Mouse (Mus musculus) T-helper 1 cell (primary cell): ENCODE results near the gene Fmo1.

ENCODE experiments used
- in situ Hi-C: fragments of 300-600 bp; cut with MboI, MseI; formaldehyde crosslinking; loops from one replicate; pipeline ENCODE4 v1.15.1; 2025; ENCODE audit warnings: high pct_unique_total_duplicates

Gene Fmo1

DNA sequence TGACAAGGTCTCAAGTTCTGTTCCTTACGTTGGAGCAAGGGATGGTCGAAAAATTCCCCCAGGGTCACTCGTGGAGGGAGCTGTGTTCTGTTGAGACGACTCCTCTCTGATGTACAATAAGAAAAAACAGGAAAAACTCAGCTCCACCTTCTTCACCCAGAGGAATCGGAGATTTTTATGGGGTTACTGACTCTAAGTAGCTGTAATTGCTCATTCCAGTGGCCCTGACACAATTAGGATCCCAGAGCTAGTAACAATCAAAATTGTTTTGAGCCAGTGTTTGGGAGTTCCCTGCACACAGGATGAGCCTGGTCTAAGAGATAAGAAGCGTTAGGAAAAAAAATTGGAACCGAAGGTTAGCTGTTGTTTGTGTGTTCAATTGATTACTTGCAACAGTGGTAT lies at the start of gene Fmo1:
Gene Fmo1 (minus strand): TSS at position 331 of the 402 bp plus-strand sequence.
- in situ Hi-C loops: loop anchor here (5.0 kb wide), 1 partner anchor 59 kb away; no protein-coding TSS in a partner anchor

- in situ Hi-C loops: no loop called here
Observed at GRCm38 (mm10) chr1:162914932-162915556, 48.6 kb upstream of the Fmo1 start.

GRCm38 (mm10) chr1:162912085-162912484 lies 45.7 kb upstream of the Fmo1 start:
- in situ Hi-C loops: no loop called here

DNA sequence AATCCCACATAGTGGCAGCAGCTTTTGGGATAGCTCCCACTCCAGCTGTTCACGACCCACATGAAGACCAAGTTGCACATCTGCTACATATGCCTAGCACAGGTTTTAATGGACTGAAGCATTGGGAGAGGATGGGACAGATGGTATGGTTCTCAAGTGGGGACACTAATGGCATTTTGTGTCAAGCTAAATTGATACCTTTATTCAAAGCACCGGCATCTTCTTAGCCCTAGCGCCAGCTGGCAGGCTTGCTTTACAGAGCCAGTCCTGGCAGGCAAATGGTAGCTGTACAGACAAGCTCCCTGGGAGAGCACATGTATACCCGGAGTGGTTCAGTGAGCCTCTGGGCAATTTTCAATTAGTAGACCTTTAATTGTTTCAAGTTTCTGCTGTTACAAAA lies 35.5 kb upstream of the Fmo1 start:
- in situ Hi-C loops: no loop called here

DNA sequence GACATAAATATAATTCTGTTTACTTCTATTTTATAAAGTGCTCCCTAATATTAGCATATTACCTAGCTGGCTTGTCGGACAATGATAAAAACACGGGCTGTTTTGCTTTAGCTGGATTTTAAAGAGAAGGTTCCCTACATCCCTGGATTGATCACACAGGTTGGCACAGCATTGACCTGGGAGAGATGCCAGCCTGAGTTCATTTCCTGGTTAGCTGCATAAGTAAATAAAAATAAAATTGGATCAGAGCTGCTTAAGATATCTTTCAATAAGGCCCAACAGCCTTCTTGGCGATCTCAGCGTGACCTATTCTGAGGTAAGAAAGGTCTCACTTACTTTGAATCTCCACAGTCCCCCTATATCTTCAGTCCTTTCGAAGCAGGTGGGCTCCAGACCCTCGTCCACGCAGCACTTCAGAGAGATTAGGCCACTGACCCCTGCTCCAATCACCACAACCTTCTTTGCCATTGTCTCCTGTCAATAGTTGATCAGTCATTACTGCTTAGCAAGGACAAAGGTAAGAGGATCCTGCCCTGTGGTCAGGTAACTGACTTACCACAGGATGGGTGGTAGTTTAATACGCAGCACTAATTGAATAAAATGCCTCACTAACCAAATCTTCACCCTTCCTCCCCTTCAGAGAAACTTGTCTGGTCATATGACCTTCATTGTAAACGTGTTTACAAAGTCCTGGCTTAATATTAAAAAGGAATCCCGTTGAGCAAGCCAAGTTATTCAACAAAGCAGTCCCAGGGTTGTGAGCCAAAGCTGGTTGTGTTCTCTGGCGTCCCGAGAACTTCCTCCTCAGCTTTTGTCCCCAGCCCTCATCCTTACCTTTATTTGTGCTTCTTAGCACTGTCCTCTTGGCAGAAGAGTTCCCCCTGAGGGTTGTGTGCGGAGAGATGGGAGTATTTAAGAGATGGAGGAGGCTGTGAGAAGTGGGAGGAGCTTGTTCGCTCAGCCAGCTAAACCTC lies 31.7 kb upstream of the Fmo1 start, which contains the start of gene Fmo2:
Gene Fmo2 (minus strand): TSS at position 889 of the 974 bp plus-strand sequence.
- in situ Hi-C loops: loop anchor here (10.0 kb wide), 1 partner anchor 1007 kb away; no protein-coding TSS in a partner anchor

DNA sequence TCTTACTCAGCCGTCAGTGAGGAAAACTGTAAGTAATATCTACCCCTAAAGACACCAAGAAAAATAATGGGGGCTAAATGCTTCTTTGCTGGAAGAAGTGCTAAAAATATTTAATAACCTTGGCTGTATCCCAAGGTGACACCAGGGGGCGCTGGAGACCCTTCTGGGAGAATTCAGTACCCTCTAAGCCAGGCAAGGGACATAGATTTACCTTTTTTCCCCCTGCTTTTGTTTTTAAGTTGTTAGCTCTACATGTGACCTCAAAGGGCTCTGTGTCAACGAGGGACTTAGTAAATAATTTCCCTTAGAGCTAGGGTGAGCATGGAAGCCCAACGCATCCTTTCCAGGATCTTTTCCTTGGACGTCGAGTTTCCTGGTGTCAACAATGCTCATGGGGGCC lies 29.5 kb upstream of the Fmo1 start:
- in situ Hi-C loops: loop anchor here (10.0 kb wide), 1 partner anchor 1009 kb away; no protein-coding TSS in a partner anchor

DNA sequence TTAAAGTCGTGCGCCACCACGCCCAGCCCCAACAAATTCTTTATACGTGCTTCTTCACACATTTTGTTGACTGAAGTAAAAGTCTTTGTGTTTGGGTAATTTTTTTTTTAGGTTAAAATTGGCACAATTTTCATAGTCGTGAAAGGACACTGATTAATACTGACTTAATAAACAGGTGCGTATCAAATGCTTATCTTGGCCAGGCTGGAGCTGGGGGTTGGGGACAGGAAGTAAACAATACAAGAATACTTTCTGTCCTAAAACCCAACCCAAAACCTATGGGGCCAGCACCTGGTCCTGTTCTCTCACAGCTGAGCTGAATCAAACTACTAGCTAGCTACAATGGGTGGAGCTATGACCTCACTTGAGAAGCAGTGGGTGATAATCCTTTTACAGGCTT lies 26.6 kb upstream of the Fmo1 start:
- in situ Hi-C loops: loop anchor here (10.0 kb wide), 1 partner anchor 1012 kb away; no protein-coding TSS in a partner anchor

GRCm38 (mm10) chr1:162891980-162892451 lies 25.6 kb upstream of the Fmo1 start:
- in situ Hi-C loops: loop anchor here (10.0 kb wide), 1 partner anchor 1013 kb away; no protein-coding TSS in a partner anchor

DNA sequence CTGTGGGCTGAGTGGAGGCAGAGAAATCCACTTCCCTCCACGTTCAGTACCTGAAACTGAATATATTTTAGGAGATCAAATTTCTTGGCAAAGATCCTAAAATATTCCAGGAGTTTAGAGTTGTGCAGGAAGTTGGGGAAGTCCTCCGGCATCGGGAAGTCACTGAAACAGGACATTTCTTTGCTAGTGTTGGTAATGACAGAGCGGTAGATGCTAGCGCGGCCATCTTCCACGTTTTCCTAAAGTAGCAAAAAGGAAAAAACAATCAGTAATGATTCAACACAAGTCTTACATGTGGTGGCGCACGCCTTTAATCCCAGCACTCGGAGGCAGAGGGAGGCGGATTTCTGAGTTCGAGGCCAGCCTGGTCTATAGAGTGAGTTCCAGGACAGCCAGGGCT lies 22.2 kb upstream of the Fmo1 start:
- in situ Hi-C loops: no loop called here

- in situ Hi-C loops: no loop called here
Observed at GRCm38 (mm10) chr1:162887644-162888043, 21.2 kb upstream of the Fmo1 start.

GRCm38 (mm10) chr1:162886138-162886816 lies 19.9 kb upstream of the Fmo1 start:
- in situ Hi-C loops: no loop called here

GRCm38 (mm10) chr1:162882681-162883080 lies 16.3 kb upstream of the Fmo1 start:
- in situ Hi-C loops: no loop called here

- in situ Hi-C loops: no loop called here
Observed at GRCm38 (mm10) chr1:162879595-162880369, 13.4 kb upstream of the Fmo1 start.

- in situ Hi-C loops: no loop called here
Observed at GRCm38 (mm10) chr1:162875091-162875490, 8.7 kb upstream of the Fmo1 start.

DNA sequence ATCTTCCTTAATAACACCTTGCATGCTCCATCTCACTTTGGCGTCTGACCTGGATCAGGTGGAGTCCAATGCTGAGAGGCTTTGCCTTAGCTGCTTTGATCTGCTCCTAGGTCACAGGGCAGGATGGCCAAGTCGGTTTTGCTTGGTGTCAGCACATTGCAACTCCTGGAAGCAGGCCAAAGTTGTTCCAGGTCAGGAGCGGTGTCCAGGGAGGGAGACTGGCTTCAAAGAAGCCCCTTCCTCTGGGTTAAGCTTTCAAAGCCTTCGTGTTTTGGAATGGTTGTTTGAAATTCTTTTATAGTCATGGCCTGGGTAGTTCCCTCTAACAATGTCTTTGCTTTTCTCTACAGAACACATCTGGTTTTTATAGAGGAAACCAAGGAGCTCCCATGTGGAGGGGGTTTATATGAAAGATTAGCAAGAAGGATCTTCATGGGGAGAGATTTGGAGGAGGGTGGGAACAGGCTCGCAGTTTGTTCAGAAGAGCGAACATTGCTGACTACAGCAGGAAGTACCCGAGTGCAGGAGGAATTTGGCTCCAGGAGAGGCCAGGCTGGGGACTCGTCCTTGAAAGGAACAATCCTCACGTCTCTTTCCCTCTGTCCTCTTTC lies 5.4 kb upstream of the Fmo1 start:
- in situ Hi-C loops: no loop called here

GRCm38 (mm10) chr1:162870978-162871377 lies 4.6 kb upstream of the Fmo1 start:
- in situ Hi-C loops: no loop called here

DNA sequence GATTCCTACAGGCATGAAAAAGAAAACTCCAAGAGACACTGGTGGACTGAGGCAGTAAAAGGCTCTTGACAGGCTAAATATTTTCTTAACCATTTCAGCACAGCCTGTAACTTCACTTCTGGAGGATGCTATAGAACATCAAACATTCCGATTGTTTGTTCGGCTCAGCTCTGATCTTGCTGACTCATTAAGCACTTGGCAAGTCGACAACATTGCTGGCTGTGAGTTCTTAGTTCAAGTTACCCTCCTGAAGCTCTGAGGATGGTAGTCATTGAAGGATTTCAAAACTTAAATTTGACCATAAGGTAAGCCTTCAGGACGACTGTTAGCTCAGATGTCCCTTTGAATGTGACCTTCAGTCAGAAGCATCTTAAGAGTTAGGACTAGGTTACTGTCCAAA lies 986 bp upstream of the Fmo1 start:
- in situ Hi-C loops: loop anchor here (5.0 kb wide), 1 partner anchor 60 kb away; no protein-coding TSS in a partner anchor

DNA sequence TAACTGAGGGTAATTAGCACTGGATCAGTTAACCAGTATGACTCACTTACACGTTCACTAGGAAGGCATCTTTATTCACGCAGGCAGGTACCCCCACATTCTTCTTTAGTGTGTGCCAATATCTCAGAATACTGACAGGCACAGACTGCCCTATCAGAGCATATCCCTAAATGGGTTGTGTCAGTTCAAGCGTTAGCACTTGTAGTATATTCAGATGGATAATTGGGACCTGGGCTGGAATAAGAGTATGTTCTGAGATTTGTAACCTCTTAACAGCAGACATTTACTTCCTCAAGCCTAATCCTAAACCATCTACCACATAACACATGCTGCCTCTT lies 948 bp downstream of the Fmo1 start:
- in situ Hi-C loops: loop anchor here (5.0 kb wide), 1 partner anchor 58 kb away; no protein-coding TSS in a partner anchor

- in situ Hi-C loops: loop anchor here (5.0 kb wide), 1 partner anchor 58 kb away; no protein-coding TSS in a partner anchor
Observed at GRCm38 (mm10) chr1:162864816-162865492, 1.5 kb downstream of the Fmo1 start.

DNA sequence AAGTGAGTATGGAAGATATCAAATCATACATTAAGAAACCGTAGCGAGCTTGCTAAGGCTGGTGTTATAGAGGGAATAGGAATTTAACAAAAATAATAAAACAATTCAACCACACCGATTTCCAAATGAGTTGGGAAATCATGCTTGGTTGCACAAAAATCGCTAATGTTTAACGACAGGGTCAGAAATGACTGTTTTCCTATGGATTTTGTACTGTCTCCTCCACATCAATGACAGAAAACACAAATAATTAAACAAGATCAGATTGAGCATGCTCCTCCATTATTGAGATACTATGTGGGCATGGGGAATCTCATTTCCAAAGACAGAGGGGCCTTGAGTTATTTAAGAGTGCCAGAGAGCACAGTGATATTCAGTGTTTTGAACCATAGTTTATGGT lies 2.1 kb downstream of the Fmo1 start:
- in situ Hi-C loops: no loop called here
